Mouse (Mus musculus): ENCODE data around the gene Ccdc183.

Ccdc183 gene

GRCm38 (mm10) chr2:25577951-25578795 lies 39.3 kb downstream of the Ccdc183 start:
- in situ Hi-C loops (cut with MboI), result no loop called here

DNA sequence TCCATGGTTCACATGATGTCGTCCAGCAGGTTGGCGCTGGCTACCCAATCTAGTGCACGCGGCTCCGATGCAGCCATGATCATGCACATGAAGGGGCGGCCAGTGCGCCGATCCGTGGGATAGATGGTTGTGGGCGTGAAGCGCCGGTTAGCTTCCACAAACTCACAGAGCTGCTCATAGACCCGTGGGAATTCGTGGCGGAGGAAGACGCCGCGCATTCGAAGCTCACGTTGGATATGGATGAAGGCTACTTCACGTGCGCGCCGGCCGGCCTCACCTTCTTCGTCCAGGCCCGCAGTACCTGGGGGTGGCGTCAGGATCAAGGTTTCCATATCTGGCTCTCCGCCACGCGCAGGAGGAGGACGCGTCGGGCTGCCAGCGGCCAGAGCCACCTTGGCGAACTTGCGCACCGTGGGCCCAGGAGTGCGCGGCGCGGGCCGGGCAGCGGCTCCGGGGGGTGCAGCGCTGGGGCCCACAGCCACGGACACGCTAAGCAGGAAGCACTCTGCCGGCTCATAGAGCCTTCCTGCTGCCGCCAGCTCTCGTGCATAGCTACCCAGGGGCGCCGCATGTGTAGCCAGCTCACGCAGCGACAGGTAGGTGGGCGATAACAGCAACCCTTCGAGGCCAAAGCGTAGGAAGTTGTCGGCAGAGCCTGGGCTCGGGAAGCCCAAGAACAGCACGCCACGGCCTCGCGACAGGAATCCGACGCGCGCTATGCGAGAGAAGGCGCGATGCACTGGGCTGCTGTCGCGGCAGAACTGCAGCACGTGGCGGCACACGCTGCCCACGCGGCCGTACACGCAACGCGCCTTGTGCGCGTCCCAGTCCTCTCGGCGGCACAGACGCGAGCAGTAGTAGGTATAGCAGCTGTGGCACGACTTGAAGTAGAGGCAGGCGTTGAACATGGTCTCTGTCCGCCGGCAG lies 40.2 kb downstream of the Ccdc183 start:
- in situ Hi-C loops (cut with MboI), result no loop called here

DNA sequence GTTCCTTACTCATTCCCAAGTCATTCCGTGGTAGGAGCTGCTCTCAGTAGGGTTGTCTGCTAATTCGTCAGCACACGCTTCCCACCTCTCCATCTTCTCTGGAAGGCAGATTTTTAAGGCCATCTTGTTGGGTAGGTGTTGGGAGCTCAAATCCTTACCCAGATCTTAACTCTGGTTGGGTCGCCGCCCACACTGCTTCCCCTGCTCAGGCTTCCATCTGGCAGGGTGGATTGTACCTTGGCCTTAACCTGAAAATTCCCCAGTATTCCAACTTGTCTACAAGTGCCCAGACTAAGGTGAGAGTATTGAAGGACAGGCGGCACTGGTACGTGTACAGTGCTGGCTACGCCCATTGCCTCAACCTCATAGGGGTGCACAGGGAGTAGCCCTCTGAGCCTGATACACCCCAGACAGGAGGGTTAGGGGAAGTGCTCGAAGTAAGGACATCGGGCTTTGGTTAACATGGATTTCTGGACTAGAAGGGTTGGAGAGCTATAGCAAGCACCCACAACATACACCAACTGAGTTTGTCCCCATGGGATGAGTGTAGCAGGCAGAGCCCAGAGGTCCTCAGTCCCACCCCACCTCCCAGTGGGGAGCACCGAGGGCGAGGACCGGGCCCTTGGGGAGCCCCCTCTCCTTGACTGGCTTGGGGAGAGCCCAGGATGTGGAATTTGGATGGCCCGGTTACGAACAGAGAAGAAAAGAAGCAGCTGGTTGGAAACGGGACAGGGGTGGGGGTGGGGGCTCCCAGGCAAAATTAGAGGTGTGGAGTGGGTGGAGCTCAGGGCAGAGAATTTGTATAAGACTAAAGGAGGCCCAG lies 41.2 kb downstream of the Ccdc183 start:
- in situ Hi-C loops (cut with MboI), result no loop called here

GRCm38 (mm10) chr2:25575432-25576027 lies 41.9 kb downstream of the Ccdc183 start:
- in situ Hi-C loops (cut with MboI), result no loop called here

- in situ Hi-C loops (cut with MboI), result loop anchor here (25.0 kb wide), 1 partner anchor 1337 kb away; the partner anchor contains the start of genes Med22, Rpl7a, Surf1 and Surf2
These were observed 42.7 kb downstream of the Ccdc183 start, which contains the start of the genes Mamdc4 and Phpt1 for GRCm38 (mm10) chr2:25574579-25575431. Mamdc4 (minus strand) TSS chr2:25574845. Phpt1 (minus strand) TSS chr2:25575224.

- in situ Hi-C loops (cut with MboI), result loop anchor here (25.0 kb wide), 1 partner anchor 1338 kb away; the partner anchor contains the start of genes Med22, Rpl7a, Surf1 and Surf2
These were observed 43.3 kb downstream of the Ccdc183 start for GRCm38 (mm10) chr2:25574136-25574535.

- in situ Hi-C loops (cut with MboI), result loop anchor here (25.0 kb wide), 1 partner anchor 1339 kb away; the partner anchor contains the start of genes Med22, Rpl7a, Surf1 and Surf2
These were observed 44.4 kb downstream of the Ccdc183 start for GRCm38 (mm10) chr2:25573068-25573467.

GRCm38 (mm10) chr2:25571221-25571620 lies 46.3 kb downstream of the Ccdc183 start:
- in situ Hi-C loops (cut with MboI), result loop anchor here (25.0 kb wide), 1 partner anchor 1341 kb away; the partner anchor contains the start of genes Med22, Rpl7a, Surf1 and Surf2

DNA sequence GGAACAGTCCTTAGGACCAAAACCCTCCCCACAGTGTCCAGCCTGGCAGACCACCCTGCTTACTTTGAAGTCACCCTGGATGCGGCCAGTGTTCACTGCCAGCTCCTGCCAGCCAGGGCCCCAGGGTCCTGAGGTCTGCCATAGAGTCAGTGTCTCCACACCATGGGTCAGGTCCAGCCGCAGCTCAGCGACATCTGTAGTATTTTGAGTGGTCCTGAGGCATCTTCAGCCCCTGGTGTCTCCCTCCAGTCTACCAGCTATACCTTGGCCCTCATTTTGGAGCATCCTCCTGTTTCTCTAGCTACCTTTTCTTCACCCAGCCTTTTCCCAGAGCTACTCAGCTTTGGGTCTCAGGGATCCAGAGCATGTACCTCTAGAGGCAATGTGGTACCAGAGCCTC lies 48.2 kb downstream of the Ccdc183 start:
- in situ Hi-C loops (cut with MboI), result loop anchor here (25.0 kb wide), 1 partner anchor 1343 kb away; the partner anchor contains the start of genes Med22, Rpl7a, Surf1 and Surf2

GRCm38 (mm10) chr2:25568473-25569019 lies 48.9 kb downstream of the Ccdc183 start:
- in situ Hi-C loops (cut with MboI), result loop anchor here (25.0 kb wide), 1 partner anchor 1344 kb away; the partner anchor contains the start of genes Med22, Rpl7a, Surf1 and Surf2

DNA sequence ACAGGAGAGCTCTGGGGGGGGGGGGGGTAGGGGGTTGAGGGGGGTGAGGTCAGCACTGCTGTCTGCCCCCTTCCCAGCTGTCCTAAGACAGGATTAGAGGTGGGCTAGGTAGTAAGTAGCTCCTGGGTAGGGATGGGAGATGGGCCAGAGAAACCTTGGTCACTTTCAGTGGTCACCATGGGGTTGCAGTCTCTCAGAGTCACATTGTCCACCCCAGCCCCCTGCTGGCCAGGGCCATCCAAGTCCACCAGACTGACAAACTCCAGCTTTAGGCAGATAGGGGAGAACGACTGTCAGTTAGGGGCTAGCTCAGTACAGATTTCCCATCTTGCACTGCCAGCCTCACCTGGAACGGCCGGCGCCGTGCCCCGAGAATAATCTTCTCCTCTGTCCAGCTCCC lies 50.9 kb downstream of the Ccdc183 start:
- in situ Hi-C loops (cut with MboI), result loop anchor here (25.0 kb wide), 1 partner anchor 1346 kb away; the partner anchor contains the start of genes Med22, Rpl7a, Surf1 and Surf2

GRCm38 (mm10) chr2:25565741-25566140 lies 51.7 kb downstream of the Ccdc183 start:
- in situ Hi-C loops (cut with MboI), result loop anchor here (25.0 kb wide), 1 partner anchor 1347 kb away; the partner anchor contains the start of genes Med22, Rpl7a, Surf1 and Surf2

GRCm38 (mm10) chr2:25561946-25562345 lies 55.5 kb downstream of the Ccdc183 start:
- in situ Hi-C loops (cut with MboI), result loop anchor here (25.0 kb wide), 1 partner anchor 1350 kb away; the partner anchor contains the start of genes Med22, Rpl7a, Surf1 and Surf2

GRCm38 (mm10) chr2:25560551-25560950 lies 56.9 kb downstream of the Ccdc183 start:
- in situ Hi-C loops (cut with MboI), result loop anchor here (25.0 kb wide), 1 partner anchor 1352 kb away; the partner anchor contains the start of genes Med22, Rpl7a, Surf1 and Surf2

- in situ Hi-C loops (cut with MboI), result loop anchor here (25.0 kb wide), 1 partner anchor 1354 kb away; the partner anchor contains the start of genes Med22, Rpl7a, Surf1 and Surf2
These were observed 58.7 kb downstream of the Ccdc183 start for GRCm38 (mm10) chr2:25558774-25559173.

Data from mature B cell (primary cell).